Mouse (Mus musculus) heart, adult 11 months (tissue): Measurements from ENCODE around the gene Col8a1.

ENCODE experiments used
- DNase-seq: peaks from one replicate; pipeline ENCODE4 v3.0.0; 2022

Gene Col8a1

GRCm38 (mm10) chr16:57671637-57672036 lies 82.9 kb downstream of the Col8a1 start:
- peak; percentile 83 for DNase-seq

GRCm38 (mm10) chr16:57669348-57669747 lies 85.2 kb downstream of the Col8a1 start:
- DNase-seq, result no peak

- peak; percentile 95 for DNase-seq
These were observed 91.9 kb downstream of the Col8a1 start for GRCm38 (mm10) chr16:57662661-57663060.

- peak; percentile 90 for DNase-seq
These were observed 104.6 kb downstream of the Col8a1 start for GRCm38 (mm10) chr16:57649888-57650287.

GRCm38 (mm10) chr16:57641346-57641885 lies 113.1 kb downstream of the Col8a1 start:
- peak; percentile 94 for DNase-seq

- no peak for DNase-seq
These were observed 119.8 kb downstream of the Col8a1 start for GRCm38 (mm10) chr16:57634766-57635165.

GRCm38 (mm10) chr16:57634191-57634590 lies 120.3 kb downstream of the Col8a1 start:
- peak; percentile 92 for DNase-seq

GRCm38 (mm10) chr16:57611768-57612167 lies 142.8 kb downstream of the Col8a1 start:
- no peak for DNase-seq

GRCm38 (mm10) chr16:57606444-57607227 lies 147.9 kb downstream of the Col8a1 start, which contains the start of gene Cmss1:
TSS of gene Cmss1 (minus strand) at chr16:57606864.
- DNase-seq, result peak; percentile 97

- no peak for DNase-seq
These were observed 153.5 kb downstream of the Col8a1 start for GRCm38 (mm10) chr16:57601031-57601430.

GRCm38 (mm10) chr16:57597295-57597957 lies 157.1 kb downstream of the Col8a1 start:
- DNase-seq, result peak; percentile 41

GRCm38 (mm10) chr16:57593422-57594157 lies 160.9 kb downstream of the Col8a1 start:
- peak; percentile 88 for DNase-seq

- DNase-seq, result no peak
These were observed 169.3 kb downstream of the Col8a1 start for GRCm38 (mm10) chr16:57585201-57585600.

- DNase-seq, result peak; percentile 97
These were observed 172.5 kb downstream of the Col8a1 start for GRCm38 (mm10) chr16:57582008-57582407.

GRCm38 (mm10) chr16:57580041-57580440 lies 174.5 kb downstream of the Col8a1 start:
- DNase-seq, result peak; percentile 87

GRCm38 (mm10) chr16:57577519-57577918 lies 177.0 kb downstream of the Col8a1 start:
- peak; percentile 49 for DNase-seq

GRCm38 (mm10) chr16:57575764-57576388 lies 178.7 kb downstream of the Col8a1 start:
- DNase-seq, result peak; percentile 64
